Mouse (Mus musculus): Measurements from ENCODE around the gene Defb26. TPM values are rescaled to one million over a fixed set of nuclear protein-coding genes. Genes with fewer than 3 reads are reported as not detected.
A peak's percentile ranks its signal among the peaks of the same experiment; 100 is the strongest.

The Defb26 gene
- polyA plus RNA-seq, 1 experiment: not detected

GRCm38 (mm10) chr2:152516084-152516483, 4.6 kb upstream of the Defb26 start:
- Histone ChIP-seq H3K4me3 (replicated peaks; ENCODE audit: extremely low read depth, low read depth, low read length) (no peak overlapping the region), H3K4me1 (ENCODE audit: control insufficient read depth, insufficient read depth, low read length) (no peaks in the 10 kb centered on the region)
- 51% methylated on average over 4 of the region's 4 CpGs for WGBS
- TF ChIP-seq POLR2A (IDR thresholded peaks at IDR 0.05; ENCODE audit: borderline replicate concordance, extremely low read depth, low read depth, low read length): no peak
- TF ChIP-seq CTCF (IDR thresholded peaks at IDR 0.05; ENCODE audit: insufficient read depth, low read length): no peak
- DNase-seq: no peak

- Histone ChIP-seq H3K4me3 (replicated peaks; ENCODE audit: extremely low read depth, low read depth, low read length) (no peak overlapping the region), H3K4me1 (ENCODE audit: control insufficient read depth, insufficient read depth, low read length) (no peaks in the 10 kb centered on the region)
- WGBS: 72% methylated on average over 2 of the region's 2 CpGs
- DNase-seq: no peak
- no peak for TF ChIP-seq CTCF (IDR thresholded peaks at IDR 0.05; ENCODE audit: insufficient read depth, low read length)
- TF ChIP-seq POLR2A (IDR thresholded peaks at IDR 0.05; ENCODE audit: borderline replicate concordance, extremely low read depth, low read depth, low read length): no peak
Measured at GRCm38 (mm10) chr2:152503950-152504349, 7.5 kb downstream of the Defb26 start.

DNA sequence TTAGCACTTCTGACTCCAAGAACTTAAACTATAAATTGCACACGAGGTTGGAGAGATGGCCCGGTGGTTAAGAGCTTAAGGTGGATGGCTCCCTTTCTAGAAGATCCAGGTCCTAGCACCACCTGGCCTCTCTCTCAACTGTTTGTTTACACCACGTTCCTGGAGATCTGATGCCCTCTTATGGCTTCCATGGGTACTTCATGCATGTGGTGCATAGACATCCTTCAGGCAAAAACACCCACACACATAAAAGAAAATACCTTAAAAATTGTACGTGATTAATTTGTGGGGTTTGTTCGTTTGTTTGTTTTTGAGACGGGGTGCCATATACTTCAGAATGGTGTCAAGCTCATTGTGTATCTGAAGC, 10.6 kb downstream of the Defb26 start:
- WGBS: 80% methylated on average over 6 of the region's 6 CpGs
- no peak for DNase-seq
- H3K4me1 ChIP-seq (ENCODE audit: control insufficient read depth, insufficient read depth, low read length): no peaks in the 10 kb centered on the region
- H3K4me3 ChIP-seq (replicated peaks; ENCODE audit: extremely low read depth, low read depth, low read length): no peak overlapping the region
- TF ChIP-seq CTCF (IDR thresholded peaks at IDR 0.05; ENCODE audit: insufficient read depth, low read length) (no peak), POLR2A (IDR thresholded peaks at IDR 0.05; ENCODE audit: borderline replicate concordance, extremely low read depth, low read depth, low read length) (no peak)

DNA sequence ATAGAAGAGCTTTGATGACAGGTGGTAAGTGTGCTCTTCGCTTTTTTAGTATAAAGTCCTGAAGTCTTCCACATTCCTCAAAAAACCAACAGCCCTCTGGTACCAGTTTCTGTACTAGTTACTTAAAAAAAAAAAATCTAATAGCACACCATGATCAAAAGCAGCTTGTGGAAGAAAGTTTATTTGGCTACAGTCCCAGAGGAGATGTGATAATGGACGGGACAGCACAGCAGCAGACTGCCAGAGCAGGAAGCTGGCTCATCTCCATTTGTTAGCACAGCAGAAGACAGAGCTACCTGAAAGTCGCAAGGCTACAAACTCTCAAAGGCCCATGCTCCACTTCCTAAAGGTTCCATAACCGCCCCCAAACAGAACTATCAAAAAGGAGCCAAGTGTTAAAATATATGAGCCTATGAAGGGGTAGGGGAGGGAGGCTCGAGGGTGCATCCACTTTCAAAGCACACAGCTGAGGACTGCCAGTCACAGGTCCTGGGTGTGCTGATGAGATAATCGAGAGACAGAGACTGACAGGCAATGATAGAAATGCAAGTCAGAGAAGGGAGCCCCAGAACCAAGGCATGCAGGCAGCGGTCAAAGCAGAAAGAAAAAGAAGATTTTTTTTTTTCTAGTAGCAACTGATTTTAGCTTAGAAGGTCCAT, 11.2 kb downstream of the Defb26 start:
- WGBS: 58% methylated on average over 7 of the region's 7 CpGs
- no peak overlapping the region for H3K4me3 ChIP-seq (replicated peaks; ENCODE audit: extremely low read depth, low read depth, low read length)
- DNase-seq: no peak
- no peaks in the 10 kb centered on the region for H3K4me1 ChIP-seq (ENCODE audit: control insufficient read depth, insufficient read depth, low read length)
- TF ChIP-seq POLR2A (IDR thresholded peaks at IDR 0.05; ENCODE audit: borderline replicate concordance, extremely low read depth, low read depth, low read length) (no peak), CTCF (IDR thresholded peaks at IDR 0.05; ENCODE audit: insufficient read depth, low read length) (no peak)

- WGBS: 55% methylated on average over 6 of the region's 6 CpGs
Measured at GRCm38 (mm10) chr2:152498020-152498419, 13.5 kb downstream of the Defb26 start.

GRCm38 (mm10) chr2:152493151-152493550, 18.3 kb downstream of the Defb26 start:
- Histone ChIP-seq H3K4me3 (replicated peaks; ENCODE audit: extremely low read depth, low read depth, low read length) (no peak overlapping the region), H3K4me1 (ENCODE audit: control insufficient read depth, insufficient read depth, low read length) (no peaks in the 10 kb centered on the region)
- no peak for TF ChIP-seq POLR2A (IDR thresholded peaks at IDR 0.05; ENCODE audit: borderline replicate concordance, extremely low read depth, low read depth, low read length)
- TF ChIP-seq CTCF (IDR thresholded peaks at IDR 0.05; ENCODE audit: insufficient read depth, low read length): peak; percentile 23; the same call in 1 of the 2 replicates
- no peak for DNase-seq
- whole genome bisulfite sequencing: 72% methylated on average over 6 of the region's 6 CpGs

More at GRCm38 (mm10) chr2:152498020-152498419, 13.5 kb downstream of the Defb26 start:
- no peaks in the 10 kb centered on the region for H3K4me1 ChIP-seq (ENCODE audit: control insufficient read depth, insufficient read depth, low read length)
- DNase-seq: no peak
- TF ChIP-seq CTCF (IDR thresholded peaks at IDR 0.05; ENCODE audit: insufficient read depth, low read length): no peak
- no peak for TF ChIP-seq POLR2A (IDR thresholded peaks at IDR 0.05; ENCODE audit: borderline replicate concordance, extremely low read depth, low read depth, low read length)
- no peak overlapping the region for H3K4me3 ChIP-seq (replicated peaks; ENCODE audit: extremely low read depth, low read depth, low read length)

DNA sequence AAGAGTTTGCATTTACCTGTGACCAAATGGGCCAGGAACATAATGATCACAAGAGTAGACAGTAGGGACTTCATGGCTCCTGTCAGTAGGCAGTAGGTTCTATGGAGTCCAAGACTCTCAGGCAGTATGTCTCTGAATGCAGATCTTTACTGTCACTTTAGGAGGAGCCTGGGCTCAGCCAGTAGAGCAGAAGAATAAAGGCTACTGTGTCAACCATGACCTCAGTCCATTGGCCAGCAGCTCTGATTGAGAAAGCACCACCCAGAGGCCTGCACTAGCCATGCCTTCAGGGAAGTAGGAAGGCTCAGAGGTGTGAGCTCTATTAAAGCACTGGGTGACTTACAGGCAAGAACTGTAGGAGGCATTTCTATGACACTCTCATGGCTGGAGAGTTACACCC, 21.5 kb downstream of the Defb26 start, which contains the start of gene Defb22:
Gene Defb22, minus strand, starts transcription at position 101 of the 400 bp plus-strand sequence.
- no peak for DNase-seq
- no peak within 1 kb of the TSS for H3K4me3 ChIP-seq (replicated peaks; ENCODE audit: extremely low read depth, low read depth, low read length)
- H3K4me1 ChIP-seq (ENCODE audit: control insufficient read depth, insufficient read depth, low read length): no peaks in the 10 kb centered on the region
- no peak for TF ChIP-seq CTCF (IDR thresholded peaks at IDR 0.05; ENCODE audit: insufficient read depth, low read length)

GRCm38 (mm10) chr2:152487024-152487423, 24.5 kb downstream of the Defb26 start:
- TF ChIP-seq CTCF (IDR thresholded peaks at IDR 0.05; ENCODE audit: insufficient read depth, low read length) (0 out of 2 replicates have a peak, but pooled peaks have one; percentile 5), POLR2A (IDR thresholded peaks at IDR 0.05; ENCODE audit: borderline replicate concordance, extremely low read depth, low read depth, low read length) (no peak)
- no peak for DNase-seq

DNA sequence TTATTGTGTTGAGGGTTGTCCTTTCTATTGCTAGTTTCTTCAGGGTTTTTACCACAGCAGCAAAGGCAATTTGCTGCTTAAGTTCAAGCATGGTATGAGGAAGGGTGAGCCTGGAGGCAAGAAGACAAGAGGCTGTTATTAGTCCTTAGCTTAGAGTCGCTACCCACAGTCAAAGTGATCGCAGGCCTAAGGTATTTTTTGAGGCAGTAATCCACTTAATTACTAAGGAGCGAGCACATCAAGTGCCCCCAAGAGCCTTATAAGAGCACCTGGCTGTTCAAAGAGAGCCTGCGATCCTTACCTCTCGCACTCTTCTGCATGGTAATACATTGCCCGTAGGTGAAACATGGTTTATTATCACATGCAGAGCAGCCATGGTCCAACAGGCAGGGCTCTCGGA, 29.8 kb downstream of the Defb26 start:
- no peaks in the 10 kb centered on the region for H3K4me1 ChIP-seq (ENCODE audit: control insufficient read depth, insufficient read depth, low read length)
- TF ChIP-seq CTCF (IDR thresholded peaks at IDR 0.05; ENCODE audit: insufficient read depth, low read length): no peak
- no peak for TF ChIP-seq POLR2A (IDR thresholded peaks at IDR 0.05; ENCODE audit: borderline replicate concordance, extremely low read depth, low read depth, low read length)
- WGBS: 76% methylated on average over 7 of the region's 7 CpGs
- DNase-seq: no peak
- no peak overlapping the region for H3K4me3 ChIP-seq (replicated peaks; ENCODE audit: extremely low read depth, low read depth, low read length)

More at GRCm38 (mm10) chr2:152487024-152487423, 24.5 kb downstream of the Defb26 start:
- 78% methylated on average over 2 of the region's 2 CpGs for WGBS
- Histone ChIP-seq H3K4me1 (ENCODE audit: control insufficient read depth, insufficient read depth, low read length) (no peaks in the 10 kb centered on the region), H3K4me3 (replicated peaks; ENCODE audit: extremely low read depth, low read depth, low read length) (no peak overlapping the region)

DNA sequence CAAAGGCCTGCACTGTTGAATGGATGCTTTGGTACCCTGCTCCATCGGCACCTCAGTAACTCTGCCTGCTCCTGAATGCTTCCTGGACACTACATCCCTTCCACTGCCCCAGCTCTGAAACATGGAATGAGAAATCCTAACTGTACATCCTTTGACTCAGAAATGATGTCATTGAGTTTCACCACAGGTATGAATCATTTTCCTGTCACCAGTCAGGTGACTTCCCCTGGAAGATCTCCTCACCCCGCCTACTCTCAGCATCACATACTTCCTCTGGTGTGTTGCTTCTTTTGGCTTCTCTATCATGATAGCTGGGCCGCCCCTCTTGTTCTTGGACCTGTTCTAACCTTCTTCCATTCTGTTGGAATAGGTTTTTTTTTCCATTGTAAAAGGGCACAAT, 30.6 kb downstream of the Defb26 start:
- WGBS: 75% methylated on average over 3 of the region's 3 CpGs
- Histone ChIP-seq H3K4me3 (replicated peaks; ENCODE audit: extremely low read depth, low read depth, low read length) (no peak overlapping the region), H3K4me1 (ENCODE audit: control insufficient read depth, insufficient read depth, low read length) (no peaks in the 10 kb centered on the region)
- DNase-seq: no peak
- TF ChIP-seq CTCF (IDR thresholded peaks at IDR 0.05; ENCODE audit: insufficient read depth, low read length) (no peak), POLR2A (IDR thresholded peaks at IDR 0.05; ENCODE audit: borderline replicate concordance, extremely low read depth, low read depth, low read length) (no peak)

Data from lung, adult 2 months (tissue).